Mouse (Mus musculus) thymus, adult 2 months (tissue): ENCODE data around the gene Negr1. TPM values are rescaled to one million over a fixed set of nuclear protein-coding genes. Genes with fewer than 3 reads are reported as not detected.

ENCODE experiments used
- DNase-seq: peaks from one replicate; pipeline ENCODE4 v3.0.0; 2021
- H3K27ac ChIP-seq: fragments of 200-500 bp; 2 replicates; pipeline ENCODE4 v1.5.1; 2012; ENCODE audit warnings: low read length, control low read depth; ENCODE audit not compliant: control insufficient read depth, insufficient read depth
- H3K27me3 ChIP-seq: fragments of 200-500 bp; 2 replicates; pipeline ENCODE4 v1.6.1; 2012; ENCODE audit warnings: mild to moderate bottlenecking, low read length, moderate library complexity, mixed read lengths; ENCODE audit not compliant: control insufficient read depth, insufficient read depth
- H3K36me3 ChIP-seq: fragments of 200-500 bp; 2 replicates; pipeline ENCODE4 v1.6.1; 2012; ENCODE audit warnings: mild to moderate bottlenecking, low read length, moderate library complexity; ENCODE audit not compliant: control insufficient read depth, insufficient read depth
- H3K4me1 ChIP-seq: fragments of 200-500 bp; replicated peaks from 2 replicates; pipeline ENCODE4 v1.6.1; 2012; ENCODE audit warnings: low read length; ENCODE audit not compliant: control insufficient read depth, insufficient read depth
- H3K4me3 ChIP-seq: fragments of 200-500 bp; 2 replicates; pipeline ENCODE4 v1.5.1; 2012; ENCODE audit warnings: mild to moderate bottlenecking, low read length, control low read depth, moderate library complexity; ENCODE audit not compliant: control insufficient read depth, insufficient read depth
- CTCF ChIP-seq: fragments of 200-500 bp; IDR thresholded peaks from 2 replicates; pipeline ENCODE4 v1.5.1; 2012; ENCODE audit warnings: mild to moderate bottlenecking, control low read depth, low read length, moderate library complexity, borderline replicate concordance; ENCODE audit not compliant: control insufficient read depth, poor library complexity, insufficient read depth; ENCODE audit errors: extremely low read depth
- POLR2A ChIP-seq: fragments of 200-500 bp; IDR thresholded peaks from 2 replicates; pipeline ENCODE4 v1.6.1; 2012; ENCODE audit warnings: mild to moderate bottlenecking, low read length, control low read depth, moderate library complexity; ENCODE audit not compliant: control insufficient read depth, poor library complexity, insufficient read depth; ENCODE audit errors: extremely low read depth
- WGBS: fragments of 180-500 bp; shearing (Covaris S2); methylation state at CpG from one replicate; pipeline ENCODE4 v1.1.7; 2018; 5-methylcytosine and 5-hydroxymethylcytosine counted together
- polyA plus RNA-seq: library from polyadenylated mRNA; depleted of rRNA; stranded (reverse); fragments of >200 nt; gene quantifications from 2 replicates; pipeline ENCODE4 v1.2.3, GENCODE M21; 2012

The Negr1 gene
- polyA plus RNA-seq, 1 experiment = 0.67 TPM

DNA sequence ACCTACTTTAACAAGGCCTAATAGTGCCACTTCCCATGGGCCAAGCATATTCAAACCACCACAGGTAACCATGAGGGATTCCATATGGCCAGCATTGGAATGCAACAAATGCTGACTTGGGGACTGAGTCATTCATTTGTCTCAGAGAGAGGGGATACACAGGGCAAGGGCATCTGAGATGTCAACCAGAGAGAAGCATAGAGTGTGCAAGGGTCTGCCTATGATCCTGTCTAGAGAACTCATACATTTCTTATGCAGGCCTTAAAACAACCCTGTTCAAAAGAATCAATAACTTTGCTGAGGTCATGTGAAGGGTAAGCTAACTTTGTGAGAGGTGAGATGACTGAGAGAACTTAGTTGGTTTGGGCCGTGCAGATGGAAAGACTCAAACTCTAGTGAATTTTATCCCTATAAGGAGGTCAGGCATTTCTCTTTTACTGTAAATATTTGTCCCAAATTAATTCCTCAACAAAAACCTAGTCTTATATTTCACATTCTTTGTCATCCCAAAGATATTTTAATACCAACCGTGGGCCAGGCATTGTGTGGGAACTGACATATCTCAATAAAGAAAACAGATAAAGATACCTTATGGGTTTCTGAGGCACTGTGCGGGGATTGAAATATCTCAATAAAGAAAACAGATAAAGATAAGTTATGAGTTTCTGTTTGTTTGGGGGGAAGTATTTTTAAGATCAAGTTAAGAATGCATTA is 543.4 kb downstream of the Negr1 start:
- Histone ChIP-seq H3K27ac (no peak overlapping the region), H3K4me3 (no peak overlapping the region), H3K4me1 (no peaks in the 10 kb centered on the region), H3K27me3 (no peaks in the 10 kb centered on the region), H3K36me3 (no peaks in the 10 kb centered on the region)
- no peak for DNase-seq
- 96% methylated on average over 3 of the region's 3 CpGs for WGBS
- TF ChIP-seq CTCF (no peak), POLR2A (no peak)

DNA sequence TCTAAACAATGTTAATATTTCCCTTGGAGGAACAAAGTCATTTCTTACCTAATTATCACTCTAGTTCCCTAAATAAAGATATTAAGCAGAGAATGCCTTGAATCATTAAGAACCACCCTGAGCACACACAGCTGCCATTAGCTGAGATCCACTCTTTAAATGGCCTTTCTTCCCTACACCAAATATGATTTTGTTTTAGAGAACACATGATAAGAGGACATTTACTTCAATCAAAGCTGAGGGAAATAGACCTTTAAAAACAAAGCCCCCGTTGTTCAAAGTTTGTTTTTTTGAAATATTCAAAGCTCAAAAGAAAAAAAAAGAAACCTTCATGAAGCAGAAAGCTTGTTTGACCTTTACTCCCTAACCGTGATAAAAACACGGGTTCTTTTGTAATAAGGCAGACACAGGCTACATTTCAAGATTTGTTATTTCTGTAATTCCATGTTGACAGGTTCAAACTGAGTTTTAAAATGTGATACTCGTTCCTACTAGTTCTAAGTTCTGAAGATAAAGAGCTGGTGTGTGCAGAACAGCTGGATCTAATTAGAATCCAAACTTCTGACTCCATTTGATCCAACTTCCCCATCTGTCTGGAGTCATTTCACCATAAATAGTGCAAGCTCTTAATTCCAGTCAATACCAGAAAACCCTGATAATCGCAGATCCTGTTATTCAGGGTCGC is 544.1 kb downstream of the Negr1 start:
- Histone ChIP-seq H3K27me3 (no peaks in the 10 kb centered on the region), H3K4me1 (no peaks in the 10 kb centered on the region), H3K27ac (no peak overlapping the region), H3K4me3 (no peak overlapping the region), H3K36me3 (no peaks in the 10 kb centered on the region)
- TF ChIP-seq POLR2A (no peak), CTCF (no peak)
- WGBS = 85% methylated on average over 6 of the region's 6 CpGs
- no peak for DNase-seq

DNA sequence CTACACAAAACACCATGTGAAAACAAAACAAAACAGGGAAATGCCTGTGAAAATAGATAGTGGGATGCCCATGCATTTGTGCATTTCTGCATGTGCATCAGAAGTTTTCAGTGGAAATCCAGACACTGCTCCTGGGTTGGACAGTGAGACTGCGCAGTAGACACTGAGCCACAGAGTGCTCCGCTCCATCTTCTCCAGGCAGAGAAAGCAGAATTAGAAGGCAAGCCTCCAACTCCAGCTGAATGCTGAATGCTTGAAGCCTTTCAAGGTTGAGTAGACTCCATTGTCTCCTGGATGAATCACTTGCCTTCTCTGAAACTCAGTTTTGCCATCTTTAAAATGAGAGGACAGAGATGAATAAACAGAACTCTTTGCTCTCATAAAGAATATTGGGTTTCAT is 546.6 kb downstream of the Negr1 start:
- Histone ChIP-seq H3K36me3 (no peaks in the 10 kb centered on the region), H3K27me3 (no peaks in the 10 kb centered on the region), H3K4me1 (no peaks in the 10 kb centered on the region), H3K4me3 (no peak overlapping the region), H3K27ac (no peak overlapping the region)
- DNase-seq = no peak
- WGBS = 95% methylated on average over 2 of the region's 2 CpGs
- TF ChIP-seq POLR2A (no peak), CTCF (no peak)

DNA sequence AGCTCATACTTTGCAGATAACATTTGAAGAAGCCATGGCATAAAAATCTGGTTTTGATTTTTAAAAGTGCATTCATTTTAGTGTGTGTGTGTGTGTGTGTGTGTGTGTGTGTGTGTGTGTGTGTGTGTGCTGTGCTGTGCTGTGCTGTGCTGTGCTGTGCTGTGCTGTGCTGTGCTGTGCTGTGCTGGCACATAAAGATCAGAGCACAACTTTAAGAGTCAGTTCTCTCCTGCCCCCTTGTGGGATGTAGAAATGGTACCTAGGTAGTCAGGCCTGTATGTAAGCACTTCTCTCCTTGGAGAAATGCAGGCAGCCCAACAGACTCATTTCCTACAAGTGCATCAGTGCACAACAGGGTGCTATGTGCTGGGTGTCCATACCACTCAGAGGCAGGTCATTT is 547.7 kb downstream of the Negr1 start:
- H3K27ac ChIP-seq = no peak overlapping the region
- no peak for DNase-seq
- no peaks in the 10 kb centered on the region for H3K4me1 ChIP-seq
- TF ChIP-seq POLR2A = no peak
- TF ChIP-seq CTCF = no peak
- H3K4me3 ChIP-seq = no peak overlapping the region
- no peaks in the 10 kb centered on the region for H3K36me3 ChIP-seq
- H3K27me3 ChIP-seq = no peaks in the 10 kb centered on the region

DNA sequence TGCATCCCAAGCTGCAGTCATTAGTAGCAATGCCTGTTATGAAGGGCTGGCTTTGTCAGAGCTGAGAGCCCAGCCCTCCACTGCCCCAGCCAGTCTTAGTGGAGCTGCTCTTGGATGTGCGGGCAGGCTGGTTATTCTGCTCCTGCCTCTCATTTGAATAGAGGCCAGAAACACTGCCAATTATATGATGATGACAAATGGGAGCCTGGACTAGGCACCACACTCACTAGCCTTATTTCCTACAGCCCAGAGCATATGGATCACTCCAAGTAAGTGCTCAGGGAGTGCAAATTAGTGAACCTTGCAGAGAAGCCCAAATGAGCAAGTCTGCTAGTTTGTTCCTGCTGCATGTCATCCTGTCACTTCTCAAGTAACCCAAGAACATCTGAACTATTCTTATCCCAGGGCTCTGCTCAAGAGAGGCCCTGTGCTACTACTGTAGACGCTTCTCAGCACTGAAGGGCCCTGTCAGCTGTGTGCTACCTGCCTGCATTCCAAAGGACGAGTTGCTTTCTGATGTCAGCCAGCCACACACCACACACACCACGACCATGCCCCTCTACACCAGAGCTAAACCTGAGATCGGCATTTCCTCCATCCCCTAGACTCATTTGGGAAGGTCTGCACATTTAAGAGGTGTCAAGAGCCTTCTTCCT is 553.6 kb downstream of the Negr1 start:
- no peak overlapping the region for H3K4me3 ChIP-seq
- 63% methylated on average over 5 of the region's 5 CpGs for WGBS

DNA sequence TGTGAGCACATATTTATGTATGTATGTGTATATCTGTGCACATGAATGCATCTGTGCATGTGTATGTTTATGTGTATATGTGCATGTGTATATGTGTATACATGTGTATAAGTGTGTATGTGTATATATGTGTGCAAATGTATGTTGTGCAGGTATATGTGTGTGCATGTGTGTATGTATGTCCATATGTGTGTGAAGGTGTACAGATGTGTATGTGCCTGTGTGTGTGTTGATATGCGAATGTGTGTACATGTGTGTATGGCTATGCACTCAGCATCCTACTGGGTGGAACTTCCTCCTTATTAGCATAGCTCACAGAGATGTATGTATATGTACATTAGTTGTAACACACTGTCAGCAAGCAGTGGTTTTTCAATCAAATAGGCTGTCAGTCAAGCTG is 554.4 kb downstream of the Negr1 start:
- Histone ChIP-seq H3K4me3 (no peak overlapping the region), H3K4me1 (no peaks in the 10 kb centered on the region), H3K36me3 (no peaks in the 10 kb centered on the region), H3K27ac (no peak overlapping the region), H3K27me3 (no peaks in the 10 kb centered on the region)
- no peak for TF ChIP-seq CTCF
- TF ChIP-seq POLR2A = no peak
- WGBS = 100% methylated on average over 1 of the region's 1 CpGs
- DNase-seq = no peak

More for the DNA sequence above, 553.6 kb downstream of the Negr1 start:
- Histone ChIP-seq H3K27ac (no peak overlapping the region), H3K4me1 (no peaks in the 10 kb centered on the region), H3K36me3 (no peaks in the 10 kb centered on the region), H3K27me3 (no peaks in the 10 kb centered on the region)
- no peak for DNase-seq
- TF ChIP-seq POLR2A (no peak), CTCF (no peak)
